Mouse (Mus musculus): ENCODE data around the gene Tnr.

DNA sequence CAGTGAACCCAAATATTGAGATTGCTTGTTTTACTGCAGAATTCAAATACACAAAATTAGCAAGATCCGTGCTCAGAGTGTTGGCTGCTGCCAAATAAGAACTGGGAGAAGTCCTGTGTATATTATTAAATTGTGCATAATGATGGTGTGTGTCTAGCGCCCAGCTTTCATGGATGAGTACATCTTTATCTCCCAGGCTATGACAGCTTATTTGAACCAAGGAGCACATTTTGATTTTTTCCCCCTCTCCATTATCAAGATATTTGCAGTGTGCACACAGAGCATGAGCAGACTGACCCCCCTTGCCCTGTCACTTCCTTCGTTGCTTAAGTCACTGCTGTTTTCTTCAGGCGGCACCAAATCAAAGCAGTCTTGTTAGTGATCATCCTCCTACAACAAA lies 278.2 kb downstream of the Tnr start:
- TF ChIP-seq GATA1 (IDR thresholded peaks at IDR 0.05; ENCODE audit: borderline replicate concordance, low read length) (no peak), FLI1 (IDR thresholded peaks at IDR 0.05; ENCODE audit: low read length) (no peak)
